ENCODE assay signal across 9 mouse cellular contexts in the genomic region with DNA sequence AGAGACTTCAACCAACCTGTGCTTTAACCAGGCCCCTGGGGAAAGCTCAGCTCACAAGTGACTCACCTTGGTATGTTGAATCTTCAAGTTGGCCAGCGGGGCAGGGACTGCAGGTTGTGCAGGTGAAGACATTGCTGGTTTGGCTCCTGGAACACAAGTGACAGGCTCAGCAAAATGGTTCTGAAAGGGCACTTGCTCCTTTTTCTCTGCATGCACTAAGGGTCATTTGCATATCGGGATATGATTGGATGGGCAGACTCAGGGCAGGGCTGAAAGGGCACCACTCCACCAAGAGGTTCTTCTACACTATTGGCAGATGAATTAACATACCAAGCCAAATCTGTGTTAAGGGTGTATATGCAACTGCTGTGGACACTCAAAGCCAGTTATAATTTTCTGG. TPM values are rescaled to one million over a fixed set of nuclear protein-coding genes. Genes with fewer than 3 reads are reported as not detected.
DNase-seq lines count a peak whose midpoint lies in the region; ATAC-seq and TF ChIP-seq lines count a peak whose summit lies in the region.
"Had no signal": no experiment of that assay in that cellular context is flagged by ENCODE, and none has a peak within 500 bp of the region (broad histone marks: within the 10 kb centered on the region; RNA-seq: fewer than 3 reads in every experiment).

Gene Aldh1a7 (minus strand): TSS at position 182 of the 400 bp plus-strand sequence.

- no peaks in the 10 kb centered on the region for H3K9me3 ChIP-seq in CH12.LX (replicated peaks; ENCODE audit: low read length)
- H3K9me3 ChIP-seq in lung, embryonic 16.5 days (ENCODE audit: control insufficient read depth, low read length): no peaks in the 10 kb centered on the region
- no peaks in the 10 kb centered on the region for H3K9me3 ChIP-seq in midbrain, embryonic 14.5 days (ENCODE audit: control insufficient read depth, low read length)
- H3K9me3 ChIP-seq: midbrain, embryonic 12.5 days had no signal

- no peak for TF ChIP-seq EP300 in CH12.LX (IDR thresholded peaks at IDR 0.05; ENCODE audit: low read length)

- H3K79me2 ChIP-seq in CH12.LX (replicated peaks; ENCODE audit: control insufficient read depth, extremely low read depth, insufficient read depth, poor library complexity, severe bottlenecking): no peaks in the 10 kb centered on the region

- H3K4me1 ChIP-seq in CH12.LX (ENCODE audit: control insufficient read depth in 1 of 2, insufficient read depth in 2 of 2): peaks cover 0 to 10% of the 10 kb centered on the region in 2 experiments; a peak in 1 of 4 replicates
- H3K4me1 ChIP-seq in lung, embryonic 16.5 days (replicated peaks; ENCODE audit: control insufficient read depth, insufficient read depth, low read length): 0 out of 2 replicates have a peak, but pooled peaks cover 2% of the 10 kb centered on the region
- H3K4me1 ChIP-seq in midbrain, embryonic 14.5 days (ENCODE audit: control insufficient read depth, insufficient read depth, low read length): no peaks in the 10 kb centered on the region
- H3K4me1 ChIP-seq: midbrain, embryonic 12.5 days had no signal

- in situ Hi-C loops in CH12.LX (cut with MboI; ENCODE audit: low pct_ligation_motif_present, low pct_unique_long_range_greater_than_20kb, low sequenced_read_pairs): loop anchor here (25.0 kb wide), 1 partner anchor 365 kb away; no protein-coding TSS in a partner anchor

- ATAC-seq in lung, embryonic 16.5 days (ENCODE audit: low read depth): peak; percentile 88
- ATAC-seq in midbrain, embryonic 14.5 days (ENCODE audit: low FRiP score, low TSS enrichment): no peak

- TF ChIP-seq POLR2A in CH12.LX (IDR thresholded peaks at IDR 0.05; ENCODE audit: low read depth, low read length): no peak

- peak within 1 kb of the TSS; percentile 25; the same call in 1 of the 2 replicates for H3K4me2 ChIP-seq in CH12.LX (ENCODE audit: insufficient read depth, low read depth, poor library complexity, severe bottlenecking)
- peak within 1 kb of the TSS; percentile 40 for H3K4me2 ChIP-seq in lung, embryonic 16.5 days (ENCODE audit: low read depth, low read length)
- no peak within 1 kb of the TSS for H3K4me2 ChIP-seq in midbrain, embryonic 14.5 days (ENCODE audit: low read length)
- H3K4me2 ChIP-seq: midbrain, embryonic 12.5 days had no signal

- H3K9ac ChIP-seq in CH12.LX (ENCODE audit: insufficient read depth, low read depth): no peak within 1 kb of the TSS
- H3K9ac ChIP-seq in lung, embryonic 16.5 days (ENCODE audit: low read length): no peak within 1 kb of the TSS; the same call in 1 of the 2 replicates
- H3K9ac ChIP-seq in midbrain, embryonic 14.5 days (replicated peaks; ENCODE audit: low read length): no peak within 1 kb of the TSS
- H3K9ac ChIP-seq: midbrain, embryonic 12.5 days had no signal

- no peaks in the 10 kb centered on the region for H3K27me3 ChIP-seq in CH12.LX (replicated peaks)
- H3K27me3 ChIP-seq in lung, embryonic 16.5 days (ENCODE audit: control insufficient read depth, insufficient read depth, low read depth, low read length): no peaks in the 10 kb centered on the region
- H3K27me3 ChIP-seq in midbrain, embryonic 14.5 days (ENCODE audit: control insufficient read depth, insufficient read depth, low read length): no peaks in the 10 kb centered on the region
- H3K27me3 ChIP-seq: midbrain, embryonic 12.5 days had no signal

- dilution Hi-C loops in CH12.LX (cut with MboI; ENCODE audit: extremely low pct_ligation_motif_present, extremely low pct_unique_long_range_greater_than_20kb, low sequenced_read_pairs): no loop called here

- no peak for TF ChIP-seq RAD21 in CH12.LX (IDR thresholded peaks at IDR 0.05; ENCODE audit: low read depth, low read length)

- DNase-seq in CH12.LX (ENCODE audit: extremely low read depth): peak; percentile 41
- DNase-seq in adrenal gland, adult 8-10 months: peak; percentile 4
- DNase-seq in kidney, adult 8-10 months: peak; percentile 34 to 52
- DNase-seq in layer of hippocampus, postnatal 36 days: no peak
- no peak for DNase-seq in layer of hippocampus, adult 8-10 months (ENCODE audit: low spot score in 2 of 2)
- DNase-seq in frontal cortex, postnatal 10 days (ENCODE audit: low spot score in 2 of 2): no peak
- DNase-seq in midbrain, embryonic 14.5 days: no peak

- H3K27ac ChIP-seq in CH12.LX (ENCODE audit: insufficient read depth, low read depth): no peak within 1 kb of the TSS
- H3K27ac ChIP-seq in lung, embryonic 16.5 days (ENCODE audit: low read length): peak within 1 kb of the TSS; percentile 65; the same call in 1 of the 2 replicates
- no peak within 1 kb of the TSS for H3K27ac ChIP-seq in midbrain, embryonic 14.5 days (replicated peaks; ENCODE audit: low read depth, low read length)
- H3K27ac ChIP-seq: midbrain, embryonic 12.5 days had no signal

- no peaks in the 10 kb centered on the region for H3K36me3 ChIP-seq in CH12.LX (replicated peaks in 1 of 2; ENCODE audit: control insufficient read depth in 1 of 2, insufficient read depth in 1 of 2, low read length in 1 of 2)
- H3K36me3 ChIP-seq in lung, embryonic 16.5 days (ENCODE audit: control insufficient read depth, insufficient read depth, low read length): no peaks in the 10 kb centered on the region
- H3K36me3 ChIP-seq in midbrain, embryonic 14.5 days (ENCODE audit: control insufficient read depth, insufficient read depth, low read length): no peaks in the 10 kb centered on the region
- H3K36me3 ChIP-seq: midbrain, embryonic 12.5 days had no signal

- H3K4me3 ChIP-seq in CH12.LX (replicated peaks in 1 of 3; ENCODE audit: low read depth in 2 of 3, low read length in 2 of 3, poor library complexity in 1 of 3): no peak within 1 kb of the TSS
- H3K4me3 ChIP-seq in lung, embryonic 16.5 days (ENCODE audit: low read length): peak within 1 kb of the TSS; percentile 35
- H3K4me3 ChIP-seq in midbrain, embryonic 14.5 days (replicated peaks; ENCODE audit: low read depth, low read length): no peak within 1 kb of the TSS
- H3K4me3 ChIP-seq: midbrain, embryonic 12.5 days had no signal

- WGBS in lung, embryonic 16.5 days: 45% methylated on average over 2 of the region's 2 CpGs
- 69% methylated on average over 2 of the region's 2 CpGs for WGBS in midbrain, embryonic 14.5 days

- no peak for TF ChIP-seq CTCF in CH12.LX (conservative IDR thresholded peaks at IDR 0.05 in 1 of 2, IDR thresholded peaks at IDR 0.05 in 1 of 2; ENCODE audit: low read depth in 2 of 2, low read length in 2 of 2)

TF ChIP-seq in CH12.LX, 34 proteins besides CTCF, POLR2A, EP300 and RAD21:
- TF ChIP-seq POLR2AphosphoS2 (IDR thresholded peaks at IDR 0.05; ENCODE audit: low read depth, low read length): no peak
- no peak for TF ChIP-seq HCFC1 (IDR thresholded peaks at IDR 0.05; ENCODE audit: low read depth, low read length)
- TF ChIP-seq USF2 (conservative IDR thresholded peaks at IDR 0.05; ENCODE audit: low read depth, low read length): no peak
- no peak for TF ChIP-seq RCOR1 (conservative IDR thresholded peaks at IDR 0.05; ENCODE audit: low read depth, low read length)
- TF ChIP-seq MAX (IDR thresholded peaks at IDR 0.05; ENCODE audit: low read length): no peak
- no peak for TF ChIP-seq ZNF384 (IDR thresholded peaks at IDR 0.05; ENCODE audit: low read depth, low read length)
- no peak for TF ChIP-seq KAT2A (IDR thresholded peaks at IDR 0.05; ENCODE audit: insufficient replicate concordance, low read length)
- no peak for TF ChIP-seq IRF4 (IDR thresholded peaks at IDR 0.05; ENCODE audit: low read depth, low read length)
- TF ChIP-seq BHLHE40 (IDR thresholded peaks at IDR 0.05; ENCODE audit: low read depth, low read length): no peak
- TF ChIP-seq CHD2 (IDR thresholded peaks at IDR 0.05; ENCODE audit: low read length): no peak
- no peak for TF ChIP-seq TCF12 (IDR thresholded peaks at IDR 0.05; ENCODE audit: low read depth, low read length)
- no peak for TF ChIP-seq PAX5 (IDR thresholded peaks at IDR 0.05; ENCODE audit: low read length)
- no peak for TF ChIP-seq NRF1 (IDR thresholded peaks at IDR 0.05; ENCODE audit: low read depth, low read length)
- TF ChIP-seq GABPA (IDR thresholded peaks at IDR 0.05; ENCODE audit: insufficient replicate concordance, low read depth, low read length): no peak
- TF ChIP-seq SIN3A (IDR thresholded peaks at IDR 0.05; ENCODE audit: low read length): no peak
- no peak for TF ChIP-seq JUN (IDR thresholded peaks at IDR 0.05; ENCODE audit: insufficient read depth, low read depth, low read length)
- TF ChIP-seq ZC3H11A (IDR thresholded peaks at IDR 0.05; ENCODE audit: low read depth, low read length): no peak
- TF ChIP-seq MAZ (IDR thresholded peaks at IDR 0.05; ENCODE audit: low read depth, low read length): no peak
- TF ChIP-seq USF1 (IDR thresholded peaks at IDR 0.05; ENCODE audit: low read depth, low read length): no peak
- no peak for TF ChIP-seq ETS1 (conservative IDR thresholded peaks at IDR 0.05; ENCODE audit: low read depth, low read length)

RNA-seq across cellular contexts. Expression of gene Aldh1a7, which starts in this region (rescaled TPM):
- total RNA-seq in CH12.LX (2012; rRNA removed): 0.21 and 0.47 TPM in 2 replicates
- total RNA-seq in CH12.LX (2014; rRNA removed): 2.3 and 2.6 TPM in 2 replicates
- 1.1 and 1.2 TPM in 2 replicates for polyA plus RNA-seq in CH12.LX (2012; ENCODE audit: insufficient read length, low read depth)
- total RNA-seq in adrenal gland, adult 8-10 months (2022): 10 to 100 TPM in 2 of 4 experiments, 1 to 10 TPM in 2; 3.4 to 61.7 (median 21.2) TPM
- 120 and 121 TPM in 2 replicates for polyA plus RNA-seq in lung, embryonic 16.5 days (2015; fragmentation: Nextera tagmentation; extraction: Ambion mirVana)
- under 1 TPM in 1 of 2 experiments, not detected in 1; 0.15 TPM for total RNA-seq in layer of hippocampus, postnatal 36 days (2021)
- under 1 TPM in 3 of 4 experiments, not detected in 1; 0.18 to 0.60 (median 0.51) TPM for total RNA-seq in layer of hippocampus, adult 8-10 months (2022)
- 0.27 and 0.53 TPM in 2 replicates for polyA plus RNA-seq in midbrain, embryonic 14.5 days (2014; fragmentation: Nextera tagmentation; extraction: Ambion mirVana)

Comparison
In these comparisons a context has a peak if more than half of its experiments do, and no peak if none do; other contexts are left out.
1. RNA of gene Aldh1a7 (polyA plus RNA-seq): 120 to 121 TPM in lung, embryonic 16.5 days; 1.1 to 1.2 TPM in CH12.LX and 0.27 to 0.53 TPM in midbrain, embryonic 14.5 days; every median in the first group is over 10 times any median in the second.
2. DNase-seq: peak in CH12.LX (single experiment), adrenal gland, adult 8-10 months (single experiment) and kidney, adult 8-10 months (2 of 2); none in layer of hippocampus, postnatal 36 days (0 of 2), layer of hippocampus, adult 8-10 months (0 of 2), frontal cortex, postnatal 10 days (0 of 2) and midbrain, embryonic 14.5 days (single experiment).